Mouse (Mus musculus): ENCODE measurements around the gene Rprd2.

The Rprd2 gene

GRCm38 (mm10) chr3:95739353-95740104 lies 79.1 kb downstream of the Rprd2 start, which contains the start of gene Ecm1:
Gene Ecm1, minus strand, starts transcription at chr3:95739569.
- in situ Hi-C loops (cut with MseI, MboI) = no loop called here

DNA sequence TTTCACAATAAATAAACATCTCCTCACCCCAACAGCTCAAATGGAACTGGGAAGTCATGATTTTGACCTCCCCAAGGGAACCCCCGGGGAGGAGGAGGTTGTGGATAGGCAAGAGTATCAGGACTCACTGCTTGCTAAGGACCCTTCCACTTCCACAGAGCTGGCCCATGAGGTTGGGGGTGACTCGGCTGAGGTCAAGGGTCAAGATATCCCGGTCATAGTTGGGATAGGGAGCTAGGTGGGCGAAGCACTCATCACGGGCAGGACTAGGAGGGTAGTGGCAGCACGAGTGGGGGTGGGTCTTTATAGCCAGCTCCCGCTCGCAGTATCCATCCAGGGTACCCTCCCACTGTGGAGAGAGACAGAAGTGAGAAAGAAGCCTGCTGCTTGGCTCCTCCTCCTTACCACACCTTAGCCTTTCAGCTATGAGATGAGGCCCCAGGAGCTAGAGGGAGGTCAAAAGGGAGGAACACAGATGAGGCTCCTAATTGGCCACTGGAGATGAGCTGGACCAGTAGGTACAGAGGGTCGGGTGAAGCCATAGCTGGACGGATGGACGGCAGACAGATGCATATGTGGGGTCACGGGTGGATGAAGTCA lies 83.5 kb downstream of the Rprd2 start:
- in situ Hi-C loops (cut with MseI, MboI) = no loop called here

DNA sequence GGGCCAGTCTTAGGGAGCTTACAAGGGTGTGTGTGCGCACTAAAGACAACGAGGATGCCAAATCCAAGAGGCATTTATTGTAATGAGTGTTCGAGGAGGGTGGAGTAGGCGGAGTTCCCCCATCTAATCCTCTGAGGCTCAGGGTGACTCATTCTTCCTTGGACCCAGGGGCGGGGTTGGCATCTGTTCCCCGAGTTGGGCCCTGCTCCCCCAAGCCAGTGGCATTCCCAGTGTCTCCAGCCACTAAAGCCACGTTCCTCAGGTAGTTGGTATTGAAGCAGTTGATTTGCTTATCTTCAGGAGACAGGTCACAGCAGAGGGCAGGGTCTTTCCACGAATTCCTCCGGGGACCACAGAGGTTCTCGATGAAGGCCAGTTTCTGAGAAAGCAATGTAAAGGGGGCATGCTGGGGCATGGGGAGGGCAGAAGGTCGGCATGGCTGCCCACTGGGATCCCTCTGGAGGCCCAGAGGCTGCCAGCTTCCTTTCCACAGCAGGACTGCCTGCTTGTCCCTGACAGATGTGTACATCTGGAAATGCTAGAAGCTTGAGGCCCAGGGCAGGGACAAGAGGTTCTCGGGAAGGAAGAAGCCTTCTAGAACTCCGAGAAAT lies 84.5 kb downstream of the Rprd2 start:
- in situ Hi-C loops (cut with MseI, MboI) = no loop called here

DNA sequence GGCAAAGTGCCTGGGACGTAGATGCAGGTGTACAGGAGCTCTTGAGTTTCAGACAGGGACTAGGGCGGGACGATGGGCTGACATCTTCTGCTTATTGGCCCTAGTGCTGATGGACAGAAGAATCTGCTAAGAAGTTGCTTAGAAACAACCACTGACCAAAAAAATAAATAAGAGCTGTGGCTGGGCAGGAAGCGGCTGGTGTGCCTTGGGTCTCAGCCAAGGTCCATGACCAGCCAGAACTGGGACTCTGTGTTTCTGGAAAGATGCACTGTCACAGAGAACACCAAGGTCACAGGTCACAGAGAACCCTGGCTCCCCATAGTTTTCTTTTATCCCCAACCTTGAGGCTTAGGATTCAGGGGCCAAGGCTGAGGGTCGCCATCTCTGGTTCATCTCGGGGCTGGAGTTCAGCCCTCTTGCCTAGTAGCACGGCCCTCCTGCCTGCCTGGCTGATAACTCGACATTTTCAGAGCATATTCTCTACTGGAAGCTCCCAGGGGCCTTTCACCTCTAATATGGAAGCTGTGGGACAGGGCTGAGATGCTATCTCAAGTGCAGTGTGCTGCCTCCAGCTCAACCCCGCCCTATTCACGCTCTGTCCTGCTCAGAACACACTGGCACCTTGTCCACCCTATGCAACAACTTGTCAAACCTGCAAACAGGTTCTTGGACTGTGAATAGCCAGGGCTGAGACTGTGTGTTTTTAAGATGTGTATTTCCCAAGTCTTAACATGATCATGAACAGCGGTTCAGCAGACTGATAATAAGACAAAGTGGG lies 85.7 kb downstream of the Rprd2 start:
- in situ Hi-C loops (cut with MseI, MboI) = no loop called here

- in situ Hi-C loops (cut with MseI, MboI) = no loop called here
These were observed 86.4 kb downstream of the Rprd2 start for GRCm38 (mm10) chr3:95732297-95732696.

DNA sequence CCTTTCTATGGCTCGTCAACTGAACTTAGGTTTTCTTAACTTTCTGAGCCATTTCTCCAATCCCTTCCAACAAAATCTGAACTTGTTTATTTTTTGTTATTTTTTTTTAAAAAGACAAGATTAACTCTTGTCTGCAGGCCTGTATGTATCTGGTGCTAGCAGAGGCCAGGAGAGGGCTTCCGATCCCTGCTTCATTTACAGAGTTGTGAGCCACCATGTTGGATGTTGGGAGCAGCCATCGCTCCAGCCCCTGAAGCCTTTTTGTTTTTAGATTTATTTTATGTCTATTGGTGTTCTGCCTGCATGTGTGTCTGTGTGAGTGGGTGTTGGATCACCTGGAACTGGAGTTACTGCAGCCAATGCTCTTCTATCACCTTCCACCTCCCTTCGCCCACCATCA lies 86.9 kb downstream of the Rprd2 start:
- in situ Hi-C loops (cut with MseI, MboI) = no loop called here

- in situ Hi-C loops (cut with MseI, MboI) = no loop called here
These were observed 88.2 kb downstream of the Rprd2 start for GRCm38 (mm10) chr3:95730431-95730830.

DNA sequence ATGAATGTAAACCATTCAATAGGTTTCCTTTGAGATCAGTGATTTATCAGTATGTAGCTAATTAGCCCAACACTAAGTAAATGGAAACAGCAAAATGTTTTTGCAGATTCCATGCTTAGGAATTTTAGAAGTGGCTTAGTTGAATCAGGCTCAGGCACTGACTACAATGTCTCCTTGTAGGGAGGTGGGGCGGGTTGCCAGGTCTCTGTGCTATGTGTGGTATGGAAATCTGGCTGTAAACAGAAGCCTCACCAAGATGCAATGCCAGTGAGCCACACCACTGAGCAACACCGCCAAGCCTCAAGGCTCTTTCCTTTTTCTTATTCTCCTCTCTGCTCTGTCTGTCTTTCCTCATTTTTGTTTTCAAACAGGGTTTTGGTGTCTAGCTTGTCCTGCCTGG lies 89.8 kb downstream of the Rprd2 start:
- in situ Hi-C loops (cut with MseI, MboI) = no loop called here

GRCm38 (mm10) chr3:95726696-95727358 lies 91.8 kb downstream of the Rprd2 start:
- in situ Hi-C loops (cut with MseI, MboI) = no loop called here

GRCm38 (mm10) chr3:95725863-95726262 lies 92.8 kb downstream of the Rprd2 start:
- in situ Hi-C loops (cut with MseI, MboI) = no loop called here

GRCm38 (mm10) chr3:95722386-95722785 lies 96.3 kb downstream of the Rprd2 start:
- in situ Hi-C loops (cut with MseI, MboI) = no loop called here

DNA sequence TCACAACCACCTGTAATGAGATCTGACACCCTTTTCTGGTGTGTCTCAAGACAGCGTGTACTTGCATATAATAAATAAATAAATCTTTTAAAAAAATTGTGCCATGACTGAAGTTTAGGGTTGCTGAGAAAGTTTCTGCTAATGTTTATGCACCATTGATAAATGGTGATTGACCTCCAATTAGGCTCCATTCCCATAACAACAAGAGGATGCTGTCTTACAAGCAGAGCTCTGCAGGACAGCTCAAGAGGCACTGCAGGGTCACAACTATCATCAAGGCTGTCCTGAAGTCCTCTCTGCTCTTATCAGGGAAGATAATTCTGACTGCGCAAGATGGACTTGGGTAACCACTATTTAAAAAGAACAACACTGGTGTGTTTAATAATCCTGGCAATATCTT lies 100.5 kb downstream of the Rprd2 start:
- in situ Hi-C loops (cut with MseI, MboI) = no loop called here

DNA sequence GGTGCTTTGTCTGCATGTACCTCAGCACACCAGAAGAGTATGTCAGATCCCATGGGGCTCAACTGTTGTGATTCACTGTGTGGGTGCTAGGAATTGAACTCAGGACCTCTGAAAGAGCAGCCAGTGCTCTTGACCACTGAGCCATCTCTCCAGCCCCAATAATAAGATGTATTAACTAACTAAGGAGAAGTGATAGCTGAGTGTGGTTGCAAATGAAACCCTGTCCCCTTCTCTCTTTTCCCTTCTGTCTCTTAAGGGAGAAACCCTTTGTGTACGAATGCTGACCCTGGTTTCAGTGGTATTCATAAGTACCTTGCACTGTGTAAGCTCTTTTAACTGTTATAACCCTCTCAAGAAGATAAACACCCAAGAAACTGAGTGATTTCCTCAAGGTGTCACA lies 102.6 kb downstream of the Rprd2 start:
- in situ Hi-C loops (cut with MseI, MboI) = no loop called here

Measured in mouse trophoblast stem cell (cell line).